Mouse (Mus musculus): ENCODE results near the gene Cdh26.

- TF ChIP-seq CTCF (IDR thresholded peaks at IDR 0.05; ENCODE audit: low read depth, low read length): no peak
- no peak for TF ChIP-seq GATA2 (IDR thresholded peaks at IDR 0.05; ENCODE audit: borderline replicate concordance, low read depth, low read length)
- no peak for TF ChIP-seq GATA1 (IDR thresholded peaks at IDR 0.05; ENCODE audit: borderline replicate concordance, low read length)
Measured at GRCm38 (mm10) chr2:178449386-178449785, 19.1 kb downstream of the Cdh26 start.

Measured in G1E (cell line).